Mouse (Mus musculus): ENCODE results near the gene Gm49318.

The Gm49318 gene

GRCm38 (mm10) chr9:22069881-22070553 lies 1.0 kb downstream of the Gm49318 start:
- in situ Hi-C loops (cut with MboI, MseI) = loop anchor here (5.0 kb wide), 1 partner anchor 77 kb away; no protein-coding TSS in a partner anchor

GRCm38 (mm10) chr9:22067195-22067594 lies 3.9 kb downstream of the Gm49318 start:
- in situ Hi-C loops (cut with MboI, MseI) = loop anchor here (5.0 kb wide), 1 partner anchor 80 kb away; no protein-coding TSS in a partner anchor

GRCm38 (mm10) chr9:22066433-22066832 lies 4.6 kb downstream of the Gm49318 start:
- in situ Hi-C loops (cut with MboI, MseI) = loop anchor here (5.0 kb wide), 1 partner anchor 81 kb away; no protein-coding TSS in a partner anchor

- in situ Hi-C loops (cut with MboI, MseI) = loop anchor here (5.0 kb wide), 1 partner anchor 82 kb away; no protein-coding TSS in a partner anchor
These were observed 5.4 kb downstream of the Gm49318 start for GRCm38 (mm10) chr9:22065642-22066041.

- in situ Hi-C loops (cut with MboI, MseI) = no loop called here
These were observed 6.7 kb downstream of the Gm49318 start for GRCm38 (mm10) chr9:22064341-22064740.

- in situ Hi-C loops (cut with MboI, MseI) = no loop called here
These were observed 9.7 kb downstream of the Gm49318 start for GRCm38 (mm10) chr9:22061339-22061738.

GRCm38 (mm10) chr9:22058011-22058424 lies 13.0 kb downstream of the Gm49318 start:
- in situ Hi-C loops (cut with MboI, MseI) = no loop called here

GRCm38 (mm10) chr9:22057031-22057517 lies 14.0 kb downstream of the Gm49318 start:
- in situ Hi-C loops (cut with MboI, MseI) = no loop called here

GRCm38 (mm10) chr9:22056303-22056910 lies 14.7 kb downstream of the Gm49318 start:
- in situ Hi-C loops (cut with MboI, MseI) = no loop called here

- in situ Hi-C loops (cut with MboI, MseI) = no loop called here
These were observed 15.3 kb downstream of the Gm49318 start for GRCm38 (mm10) chr9:22055713-22056112.

- in situ Hi-C loops (cut with MboI, MseI) = no loop called here
These were observed 16.5 kb downstream of the Gm49318 start for GRCm38 (mm10) chr9:22054411-22055076.

- in situ Hi-C loops (cut with MboI, MseI) = no loop called here
These were observed 17.4 kb downstream of the Gm49318 start for GRCm38 (mm10) chr9:22053657-22054056.

- in situ Hi-C loops (cut with MboI, MseI) = no loop called here
These were observed 19.2 kb downstream of the Gm49318 start, which contains the start of gene Elavl3 for GRCm38 (mm10) chr9:22051958-22052254. Gene Elavl3 (minus strand): TSS chr9:22052023.

- in situ Hi-C loops (cut with MboI, MseI) = no loop called here
These were observed 19.7 kb downstream of the Gm49318 start for GRCm38 (mm10) chr9:22051161-22051957.

- in situ Hi-C loops (cut with MboI, MseI) = no loop called here
These were observed 20.6 kb downstream of the Gm49318 start for GRCm38 (mm10) chr9:22050351-22050889.

GRCm38 (mm10) chr9:22049721-22050270 lies 21.3 kb downstream of the Gm49318 start:
- in situ Hi-C loops (cut with MboI, MseI) = no loop called here

GRCm38 (mm10) chr9:22049315-22049714 lies 21.7 kb downstream of the Gm49318 start:
- in situ Hi-C loops (cut with MboI, MseI) = no loop called here

- in situ Hi-C loops (cut with MboI, MseI) = no loop called here
These were observed 23.7 kb downstream of the Gm49318 start for GRCm38 (mm10) chr9:22047329-22047728.

GRCm38 (mm10) chr9:22041832-22042231 lies 29.2 kb downstream of the Gm49318 start:
- in situ Hi-C loops (cut with MboI, MseI) = no loop called here

- in situ Hi-C loops (cut with MboI, MseI) = no loop called here
These were observed 33.2 kb downstream of the Gm49318 start for GRCm38 (mm10) chr9:22037826-22038225.

Data from T-helper 1 cell (primary cell).